Mouse (Mus musculus) hindbrain, embryonic 14.5 days (tissue): ENCODE results near the gene Inka1. TPM values are rescaled to one million over a fixed set of nuclear protein-coding genes. Genes with fewer than 3 reads are reported as not detected.
"Not testable (repeated sequence)": the region's sequence is repeated elsewhere in the genome, so short reads cannot be mapped to it uniquely, and the experiment has no call there.

ENCODE experiments used
- ATAC-seq: fragments of 200-750 bp; cut with Nextera tagmentation; 2 replicates; pipeline ENCODE4 v1.8.0; 2017; ENCODE audit warnings: moderate number of reproducible peaks, mild to moderate bottlenecking, moderate TSS enrichment, moderate library complexity; ENCODE audit not compliant: low FRiP score
- DNase-seq: peaks from one replicate; pipeline ENCODE4 v3.0.0-alpha.2; 2015; ENCODE audit warnings: low spot score
- H3K27ac ChIP-seq: fragments of 300-500 bp; sonication (generic); 2 replicates; pipeline ENCODE4 v1.5.1; 2014; ENCODE audit warnings: mild to moderate bottlenecking, moderate library complexity
- H3K27me3 ChIP-seq: fragments of 300-500 bp; sonication (generic); 2 replicates; pipeline ENCODE4 v1.6.1; 2014; ENCODE audit warnings: mild to moderate bottlenecking, low read length, mixed read lengths; ENCODE audit not compliant: control insufficient read depth, insufficient read depth
- H3K36me3 ChIP-seq: fragments of 300-500 bp; sonication (generic); replicated peaks from 2 replicates; pipeline ENCODE4 v1.6.1; 2014; ENCODE audit not compliant: control insufficient read depth, insufficient read depth
- H3K4me1 ChIP-seq: fragments of 300-500 bp; sonication (generic); replicated peaks from 2 replicates; pipeline ENCODE4 v1.6.1; 2014; ENCODE audit warnings: antibody characterized with exemption, low read length, mixed read lengths; ENCODE audit not compliant: control insufficient read depth, insufficient read depth
- H3K4me2 ChIP-seq: fragments of 300-500 bp; sonication (generic); replicated peaks from 2 replicates; pipeline ENCODE4 v1.6.1; 2014; ENCODE audit warnings: mild to moderate bottlenecking, moderate library complexity
- H3K4me3 ChIP-seq: fragments of 300-500 bp; sonication (generic); replicated peaks from 2 replicates; pipeline ENCODE4 v1.5.1; 2014; ENCODE audit warnings: mild to moderate bottlenecking, low read length
- H3K9ac ChIP-seq: fragments of 300-500 bp; sonication (generic); 2 replicates; pipeline ENCODE4 v1.6.1; 2014
- H3K9me3 ChIP-seq: fragments of 300-500 bp; sonication (generic); 2 replicates; pipeline ENCODE4 v1.6.1; 2016; ENCODE audit warnings: low read length; ENCODE audit not compliant: control insufficient read depth
- WGBS: fragments of 180-500 bp; shearing (Covaris S2); extraction: QIAGEN DNeasy Blood & Tissue Kit; methylation state at CpG from one replicate; pipeline ENCODE4 v1.1.7; 2014; 5-methylcytosine and 5-hydroxymethylcytosine counted together
- polyA plus RNA-seq: library from polyadenylated mRNA; unstranded; fragments of >200 nt; fragmentation: Nextera tagmentation; extraction: Ambion mirVana; gene quantifications from 2 replicates; pipeline ENCODE4 v1.2.1, GENCODE M21; 2014

The Inka1 gene
- polyA plus RNA-seq: 16.3 and 18.1 TPM in 2 replicates

- Histone ChIP-seq H3K4me1 (peaks cover 15% of the 10 kb centered on the region; the same call in 1 of the 2 replicates), H3K9ac (peak within 1 kb of the TSS; percentile 68), H3K27ac (peak within 1 kb of the TSS; percentile 62; the same call in 1 of the 2 replicates), H3K4me3 (peak within 1 kb of the TSS; percentile 65), H3K36me3 (no peaks in the 10 kb centered on the region), H3K27me3 (peaks cover 14% of the 10 kb centered on the region), H3K4me2 (peak within 1 kb of the TSS; percentile 91), H3K9me3 (no peaks in the 10 kb centered on the region)
- peak; percentile 63 for DNase-seq
- peak; percentile 74 for ATAC-seq
- WGBS: under 1% methylated on average over 55 of the region's 58 CpGs
These were observed at the start of gene Inka1 for GRCm38 (mm10) chr9:107985131-107986119. Gene Inka1 (minus strand): TSS chr9:107985879.

- 95% methylated on average over 5 of the region's 5 CpGs for WGBS
- H3K4me2 ChIP-seq: no peak overlapping the region
- H3K36me3 ChIP-seq: peaks cover 62% of the 10 kb centered on the region
These were observed 46.4 kb upstream of the Inka1 start for GRCm38 (mm10) chr9:108032126-108032525.

GRCm38 (mm10) chr9:108027867-108028266, 42.2 kb upstream of the Inka1 start:
- no peak for ATAC-seq

More at GRCm38 (mm10) chr9:108032126-108032525, 46.4 kb upstream of the Inka1 start:
- ATAC-seq (no peak), DNase-seq (no peak)
- Histone ChIP-seq H3K9me3 (no peaks in the 10 kb centered on the region), H3K27ac (no peak overlapping the region), H3K9ac (no peak overlapping the region), H3K27me3 (no peaks in the 10 kb centered on the region), H3K4me1 (no peaks in the 10 kb centered on the region), H3K4me3 (no peak overlapping the region)

GRCm38 (mm10) chr9:108026584-108026983, 40.9 kb upstream of the Inka1 start:
- no peak overlapping the region for H3K9ac ChIP-seq
- H3K36me3 ChIP-seq: peaks cover 50% of the 10 kb centered on the region
- no peak overlapping the region for H3K27ac ChIP-seq
- DNase-seq (no peak), ATAC-seq (no peak)
- H3K4me2 ChIP-seq: no peak overlapping the region
- 94% methylated on average over 3 of the region's 3 CpGs for WGBS
- H3K4me3 ChIP-seq: no peak overlapping the region
- H3K9me3 ChIP-seq: no peaks in the 10 kb centered on the region
- no peaks in the 10 kb centered on the region for H3K4me1 ChIP-seq
- H3K27me3 ChIP-seq: no peaks in the 10 kb centered on the region

More at GRCm38 (mm10) chr9:108027867-108028266, 42.2 kb upstream of the Inka1 start:
- no peak overlapping the region for H3K9ac ChIP-seq
- no peaks in the 10 kb centered on the region for H3K9me3 ChIP-seq
- 96% methylated on average over 3 of the region's 3 CpGs for WGBS
- DNase-seq: no peak
- H3K27ac ChIP-seq: no peak overlapping the region
- H3K4me3 ChIP-seq: no peak overlapping the region
- H3K4me1 ChIP-seq: no peaks in the 10 kb centered on the region
- no peak overlapping the region for H3K4me2 ChIP-seq
- H3K36me3 ChIP-seq: peaks cover 61% of the 10 kb centered on the region
- no peaks in the 10 kb centered on the region for H3K27me3 ChIP-seq

- WGBS: 85% methylated on average over 3 of the region's 3 CpGs
- no peaks in the 10 kb centered on the region for H3K27me3 ChIP-seq
- no peak for ATAC-seq
These were observed 37.5 kb upstream of the Inka1 start for GRCm38 (mm10) chr9:108023216-108023615.

GRCm38 (mm10) chr9:108020741-108021140, 35.1 kb upstream of the Inka1 start:
- WGBS: 100% methylated on average over 1 of the region's 1 CpGs

More at GRCm38 (mm10) chr9:108023216-108023615, 37.5 kb upstream of the Inka1 start:
- no peak overlapping the region for H3K4me3 ChIP-seq
- no peaks in the 10 kb centered on the region for H3K4me1 ChIP-seq
- H3K9me3 ChIP-seq: no peaks in the 10 kb centered on the region
- H3K27ac ChIP-seq: no peak overlapping the region
- H3K36me3 ChIP-seq: peaks cover 39% of the 10 kb centered on the region
- H3K9ac ChIP-seq: no peak overlapping the region
- no peak for DNase-seq
- no peak overlapping the region for H3K4me2 ChIP-seq

GRCm38 (mm10) chr9:108017127-108017526, 31.4 kb upstream of the Inka1 start:
- WGBS: 89% methylated on average over 3 of the region's 3 CpGs
- H3K4me3 ChIP-seq: no peak overlapping the region
- no peak for ATAC-seq
- no peak overlapping the region for H3K9ac ChIP-seq
- peaks cover 23% of the 10 kb centered on the region for H3K36me3 ChIP-seq
- no peak overlapping the region for H3K4me2 ChIP-seq
- no peaks in the 10 kb centered on the region for H3K27me3 ChIP-seq
- H3K4me1 ChIP-seq: no peaks in the 10 kb centered on the region
- H3K27ac ChIP-seq: no peak overlapping the region
- H3K9me3 ChIP-seq: no peaks in the 10 kb centered on the region
- DNase-seq: no peak

More at GRCm38 (mm10) chr9:108020741-108021140, 35.1 kb upstream of the Inka1 start:
- Histone ChIP-seq H3K27me3 (no peaks in the 10 kb centered on the region), H3K9ac (no peak overlapping the region), H3K4me2 (no peak overlapping the region), H3K36me3 (peaks cover 25% of the 10 kb centered on the region), H3K4me1 (no peaks in the 10 kb centered on the region), H3K9me3 (no peaks in the 10 kb centered on the region), H3K27ac (no peak overlapping the region), H3K4me3 (no peak overlapping the region)
- ATAC-seq (no peak), DNase-seq (no peak)

- ATAC-seq, H3K9me3 ChIP-seq: not testable (repeated sequence)
- WGBS: 100% methylated on average over 2 of the region's 2 CpGs
These were observed 27.9 kb upstream of the Inka1 start for GRCm38 (mm10) chr9:108013577-108013976.

GRCm38 (mm10) chr9:108010385-108010784, 24.7 kb upstream of the Inka1 start:
- Histone ChIP-seq H3K4me2 (no peak overlapping the region), H3K36me3 (peaks cover 14% of the 10 kb centered on the region; the same call in 1 of the 2 replicates), H3K4me1 (peaks cover 5% of the 10 kb centered on the region; the same call in 1 of the 2 replicates), H3K9ac (no peak overlapping the region), H3K27ac (no peak overlapping the region), H3K9me3 (no peaks in the 10 kb centered on the region), H3K27me3 (no peaks in the 10 kb centered on the region), H3K4me3 (no peak overlapping the region)
- ATAC-seq: no peak
- no peak for DNase-seq

More at GRCm38 (mm10) chr9:108013577-108013976, 27.9 kb upstream of the Inka1 start:
- not testable (repeated sequence) for H3K27me3 ChIP-seq, H3K4me2 ChIP-seq, H3K27ac ChIP-seq, H3K4me1 ChIP-seq, DNase-seq, H3K4me3 ChIP-seq, H3K9ac ChIP-seq
- peaks cover 23% of the 10 kb centered on the region for H3K36me3 ChIP-seq
